Mouse (Mus musculus): Measurements from ENCODE around the gene Ldhb. TPM values are rescaled to one million over a fixed set of nuclear protein-coding genes. Genes with fewer than 3 reads are reported as not detected.
"Not testable (repeated sequence)": the region's sequence is repeated elsewhere in the genome, so short reads cannot be mapped to it uniquely, and the experiment has no call there.

Ldhb gene
- polyA plus RNA-seq, 3 experiments from 2014 or later = 58.7 to 153 (median 114) TPM

- ATAC-seq = no peak
Observed at GRCm38 (mm10) chr6:142512902-142513301, 5.1 kb upstream of the Ldhb start.

GRCm38 (mm10) chr6:142511516-142512135, 3.9 kb upstream of the Ldhb start:
- no peak for ATAC-seq

- ATAC-seq = no peak
Observed at GRCm38 (mm10) chr6:142508663-142509062, 906 bp upstream of the Ldhb start.

GRCm38 (mm10) chr6:142507033-142507784, 548 bp downstream of the Ldhb start:
- ATAC-seq = peak; percentile 52

GRCm38 (mm10) chr6:142506338-142507032, 1.3 kb downstream of the Ldhb start:
- no peak for ATAC-seq

GRCm38 (mm10) chr6:142503601-142504000, 4.2 kb downstream of the Ldhb start:
- ATAC-seq = no peak

GRCm38 (mm10) chr6:142502519-142503125, 5.1 kb downstream of the Ldhb start:
- no peak for ATAC-seq

- ATAC-seq = not testable (repeated sequence)
Observed at GRCm38 (mm10) chr6:142490114-142490513, 17.6 kb downstream of the Ldhb start.

- ATAC-seq = no peak
Observed at GRCm38 (mm10) chr6:142487638-142488037, 20.1 kb downstream of the Ldhb start.

- no peak for ATAC-seq
Observed at GRCm38 (mm10) chr6:142485478-142486123, 22.2 kb downstream of the Ldhb start.

- ATAC-seq = no peak
Observed at GRCm38 (mm10) chr6:142477239-142477638, 30.5 kb downstream of the Ldhb start.

GRCm38 (mm10) chr6:142472801-142473203, 35.0 kb downstream of the Ldhb start, which contains the start of gene Gys2:
TSS of gene Gys2 (minus strand) at chr6:142473109.
- no peak for ATAC-seq

GRCm38 (mm10) chr6:142471141-142471540, 36.6 kb downstream of the Ldhb start:
- ATAC-seq = no peak

GRCm38 (mm10) chr6:142469602-142470001, 38.2 kb downstream of the Ldhb start:
- no peak for ATAC-seq

GRCm38 (mm10) chr6:142462194-142462593, 45.6 kb downstream of the Ldhb start:
- no peak for ATAC-seq

- ATAC-seq = no peak
Observed at GRCm38 (mm10) chr6:142459017-142459678, 48.6 kb downstream of the Ldhb start.

GRCm38 (mm10) chr6:142458010-142458409, 49.7 kb downstream of the Ldhb start:
- no peak for ATAC-seq

- no peak for ATAC-seq
Observed at GRCm38 (mm10) chr6:142455314-142455996, 52.3 kb downstream of the Ldhb start.

GRCm38 (mm10) chr6:142453311-142453710, 54.4 kb downstream of the Ldhb start:
- no peak for ATAC-seq

- no peak for ATAC-seq
Observed at GRCm38 (mm10) chr6:142451381-142451780, 56.4 kb downstream of the Ldhb start.

Measured in inflammation-experienced regulatory T-cells, adult 6 months (primary cell).